Mouse (Mus musculus): Measurements from ENCODE around the gene Foxo1.

Gene Foxo1

GRCm38 (mm10) chr3:52267652-52268486 lies at the start of gene Foxo1:
TSS of gene Foxo1 (plus strand) at chr3:52268336.
- DNase-seq (ENCODE audit: low read depth, low spot score) = peak; percentile 67

GRCm38 (mm10) chr3:52218864-52219263 lies 49.3 kb upstream of the Foxo1 start:
- no peak for DNase-seq (ENCODE audit: low read depth, low spot score)

- DNase-seq (ENCODE audit: low read depth, low spot score) = no peak
Observed at GRCm38 (mm10) chr3:52221082-52221481, 47.1 kb upstream of the Foxo1 start.

- no peak for DNase-seq (ENCODE audit: low read depth, low spot score)
Observed at GRCm38 (mm10) chr3:52221931-52222330, 46.2 kb upstream of the Foxo1 start.

- no peak for DNase-seq (ENCODE audit: low read depth, low spot score)
Observed at GRCm38 (mm10) chr3:52236488-52236887, 31.6 kb upstream of the Foxo1 start.

GRCm38 (mm10) chr3:52237136-52237535 lies 31.0 kb upstream of the Foxo1 start:
- DNase-seq (ENCODE audit: low read depth, low spot score) = no peak

GRCm38 (mm10) chr3:52241062-52241461 lies 27.1 kb upstream of the Foxo1 start:
- no peak for DNase-seq (ENCODE audit: low read depth, low spot score)

GRCm38 (mm10) chr3:52242457-52243105 lies 25.6 kb upstream of the Foxo1 start:
- no peak for DNase-seq (ENCODE audit: low read depth, low spot score)

- DNase-seq (ENCODE audit: low read depth, low spot score) = no peak
Observed at GRCm38 (mm10) chr3:52243271-52244021, 24.7 kb upstream of the Foxo1 start.

- DNase-seq (ENCODE audit: low read depth, low spot score) = no peak
Observed at GRCm38 (mm10) chr3:52245996-52246830, 21.9 kb upstream of the Foxo1 start.

GRCm38 (mm10) chr3:52251184-52251583 lies 17.0 kb upstream of the Foxo1 start:
- DNase-seq (ENCODE audit: low read depth, low spot score) = no peak

- no peak for DNase-seq (ENCODE audit: low read depth, low spot score)
Observed at GRCm38 (mm10) chr3:52253656-52254461, 14.3 kb upstream of the Foxo1 start.

GRCm38 (mm10) chr3:52254496-52254895 lies 13.6 kb upstream of the Foxo1 start:
- DNase-seq (ENCODE audit: low read depth, low spot score) = no peak

- no peak for DNase-seq (ENCODE audit: low read depth, low spot score)
Observed at GRCm38 (mm10) chr3:52257782-52258441, 10.2 kb upstream of the Foxo1 start.

- no peak for DNase-seq (ENCODE audit: low read depth, low spot score)
Observed at GRCm38 (mm10) chr3:52258532-52258931, 9.6 kb upstream of the Foxo1 start.

GRCm38 (mm10) chr3:52262431-52263161 lies 5.5 kb upstream of the Foxo1 start:
- peak; percentile 11 for DNase-seq (ENCODE audit: low read depth, low spot score)

GRCm38 (mm10) chr3:52264354-52264753 lies 3.8 kb upstream of the Foxo1 start:
- no peak for DNase-seq (ENCODE audit: low read depth, low spot score)

GRCm38 (mm10) chr3:52266606-52267160 lies 1.5 kb upstream of the Foxo1 start:
- no peak for DNase-seq (ENCODE audit: low read depth, low spot score)

- peak; percentile 6 for DNase-seq (ENCODE audit: low read depth, low spot score)
Observed at GRCm38 (mm10) chr3:52267293-52267651, 864 bp upstream of the Foxo1 start.

Data from c-Kit-negative CD71-positive TER-119-positive erythroid progenitor cells, embryonic 14.5 days (primary cell).